Mouse (Mus musculus) heart, adult 8-10 months (tissue): ENCODE data around the gene Bmp2k. TPM values are rescaled to one million over a fixed set of nuclear protein-coding genes. Genes with fewer than 3 reads are reported as not detected.

Source experiments
- DNase-seq: peaks from one replicate; pipeline ENCODE4 v3.0.0; 2022; ENCODE audit warnings: low spot score
- total RNA-seq, 4 experiments: library from RNA; stranded (reverse); gene quantifications; 2 replicates each; pipeline ENCODE4 v1.2.4; 2022

Bmp2k gene
- total RNA-seq, 4 experiments from 2014 or later, result 6.3 to 6.9 (median 6.6) TPM

DNA sequence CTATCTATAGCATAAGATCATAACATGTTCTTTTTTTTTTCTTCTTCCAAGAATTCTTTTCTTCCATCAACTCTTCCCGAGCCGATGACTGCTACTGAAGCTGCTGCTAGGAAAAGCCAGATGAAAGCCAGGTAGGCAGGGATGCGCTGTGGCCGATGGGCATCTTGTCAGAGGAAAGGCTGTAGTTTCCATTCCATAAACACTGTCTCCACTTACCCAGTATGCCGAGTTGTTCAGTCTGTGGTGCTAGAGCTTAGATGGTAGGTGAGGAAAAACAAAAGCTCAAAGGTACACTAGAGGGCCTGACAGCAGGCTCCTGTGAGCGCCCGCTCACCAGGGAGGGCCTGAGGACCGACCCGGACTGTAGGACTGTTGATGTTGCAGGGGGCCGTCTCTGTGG lies 57.3 kb downstream of the Bmp2k start:
- no peak for DNase-seq

- peak; percentile 72 for DNase-seq
Measured at GRCm38 (mm10) chr5:97055511-97056068, 58.1 kb downstream of the Bmp2k start.

- DNase-seq, result no peak
Measured at GRCm38 (mm10) chr5:97056359-97056758, 58.9 kb downstream of the Bmp2k start.

DNA sequence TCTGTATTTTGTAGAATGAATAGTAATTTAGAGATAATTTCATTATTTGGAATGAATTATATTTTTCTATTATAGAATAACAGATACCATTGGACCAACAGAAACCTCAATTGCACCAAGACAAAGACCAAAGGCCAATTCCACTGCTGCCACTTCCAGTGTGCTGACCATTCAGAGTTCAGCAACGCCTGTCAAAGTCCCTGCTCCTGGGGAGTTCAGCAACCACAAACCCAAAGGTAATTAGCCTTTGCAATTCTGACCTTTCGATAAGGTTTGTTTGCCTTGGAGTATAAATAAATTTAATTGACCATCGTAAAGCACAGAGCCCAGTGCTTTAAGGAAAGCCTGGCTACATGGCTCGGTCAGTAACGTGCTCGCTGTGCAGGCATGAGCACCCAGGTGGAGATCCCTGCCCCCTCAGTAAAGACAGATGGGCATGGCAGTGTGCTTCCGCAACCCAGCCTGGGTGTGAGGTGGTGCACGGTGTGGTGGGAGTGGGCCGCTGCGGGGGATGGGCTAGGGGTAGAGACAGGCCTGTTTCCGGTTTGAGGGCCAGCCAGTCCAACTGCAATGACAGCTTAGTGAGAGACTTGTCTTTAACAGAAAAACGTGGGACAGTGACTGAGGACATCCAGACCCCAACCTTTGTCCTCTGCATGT lies 59.4 kb downstream of the Bmp2k start:
- DNase-seq, result no peak

DNA sequence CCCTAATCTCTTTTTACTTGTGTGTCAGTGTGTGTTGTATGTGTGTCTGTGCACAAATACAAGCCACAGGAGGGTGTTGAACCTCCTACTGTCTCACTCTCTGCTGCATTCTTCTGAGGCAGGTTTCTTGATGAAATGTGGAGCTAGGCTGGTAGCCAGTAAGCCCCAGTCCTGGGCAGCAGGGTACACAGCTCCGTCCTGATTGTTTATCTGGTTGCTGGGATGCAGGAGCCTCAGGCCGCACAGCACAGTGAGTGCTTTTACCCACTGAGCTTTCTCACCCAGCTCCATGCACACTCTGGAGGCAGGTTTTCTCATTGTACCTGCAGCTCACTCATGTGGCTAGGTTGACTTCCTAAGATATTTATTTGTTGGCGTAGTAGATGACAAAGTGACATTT lies 63.4 kb downstream of the Bmp2k start:
- DNase-seq, result no peak

DNA sequence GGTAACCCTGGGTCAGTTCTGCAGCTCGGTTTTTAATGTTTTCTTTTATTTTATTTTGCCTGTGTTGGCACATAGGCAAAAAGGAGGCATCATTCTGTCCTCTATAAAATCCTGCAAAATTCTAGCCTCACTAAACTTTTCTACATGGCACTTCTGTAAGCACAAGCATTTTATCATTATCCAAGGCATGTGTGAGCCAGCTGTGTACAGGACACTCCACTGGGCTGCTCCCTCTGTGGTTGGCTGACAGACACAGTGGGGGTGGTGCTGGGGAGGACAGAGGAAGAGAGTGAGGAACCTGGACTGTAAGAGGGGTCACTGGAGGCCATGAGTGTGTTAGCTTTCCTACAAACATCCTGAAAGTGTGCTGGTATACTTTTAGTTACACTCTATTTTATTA lies 64.6 kb downstream of the Bmp2k start:
- no peak for DNase-seq

DNA sequence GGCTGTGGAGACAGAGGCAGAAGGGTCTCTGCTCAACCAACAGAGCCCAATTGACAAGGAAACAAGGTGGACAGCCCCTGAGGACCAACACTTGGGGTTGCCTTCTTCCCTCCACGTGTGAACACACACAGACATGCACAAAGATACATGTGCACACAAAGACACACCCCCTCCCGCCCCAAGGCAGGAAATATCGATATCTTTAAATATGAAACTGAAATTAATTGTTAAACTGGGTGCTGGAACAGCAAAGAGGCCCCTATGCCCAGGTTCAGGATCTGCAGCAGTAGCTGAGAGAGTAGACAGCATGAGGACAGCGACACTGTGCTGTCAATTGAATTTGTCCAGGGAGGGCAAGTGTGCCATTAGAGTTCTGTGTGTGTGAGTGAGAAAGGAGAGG lies 68.3 kb downstream of the Bmp2k start:
- DNase-seq, result no peak

DNA sequence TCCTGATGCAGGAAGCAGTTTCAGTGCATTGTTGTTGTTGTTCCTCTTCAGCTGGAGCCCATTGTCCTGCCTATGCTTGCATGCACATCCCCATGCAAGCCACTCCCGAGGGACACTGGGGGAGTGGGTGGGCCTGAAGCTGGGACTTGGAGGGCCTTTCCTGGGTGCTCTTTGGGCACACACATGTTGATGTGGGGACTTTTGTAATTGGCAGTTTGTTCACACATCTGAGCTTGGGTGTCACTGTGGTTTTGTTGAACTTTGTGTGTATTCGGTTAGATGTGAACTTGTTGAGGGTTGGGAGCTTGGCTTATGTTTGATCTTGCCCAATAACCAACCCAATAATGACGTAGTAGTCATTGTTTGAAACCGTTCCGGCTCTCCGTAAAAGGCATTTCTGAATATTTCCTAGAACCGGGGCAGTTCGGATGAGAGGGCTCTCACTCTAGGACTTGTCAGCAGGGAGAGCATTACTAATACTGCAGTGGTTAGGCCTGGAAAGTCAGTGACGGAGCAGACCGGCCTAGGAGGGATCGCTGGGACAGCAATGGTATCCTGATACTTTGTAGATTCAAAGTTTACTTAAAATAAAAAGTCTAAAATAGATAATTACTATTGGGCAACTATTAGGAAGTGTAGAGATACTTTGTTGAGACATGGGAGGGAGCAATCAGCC lies 78.1 kb downstream of the Bmp2k start:
- DNase-seq, result no peak

GRCm38 (mm10) chr5:97076167-97076566 lies 78.7 kb downstream of the Bmp2k start:
- DNase-seq, result no peak

DNA sequence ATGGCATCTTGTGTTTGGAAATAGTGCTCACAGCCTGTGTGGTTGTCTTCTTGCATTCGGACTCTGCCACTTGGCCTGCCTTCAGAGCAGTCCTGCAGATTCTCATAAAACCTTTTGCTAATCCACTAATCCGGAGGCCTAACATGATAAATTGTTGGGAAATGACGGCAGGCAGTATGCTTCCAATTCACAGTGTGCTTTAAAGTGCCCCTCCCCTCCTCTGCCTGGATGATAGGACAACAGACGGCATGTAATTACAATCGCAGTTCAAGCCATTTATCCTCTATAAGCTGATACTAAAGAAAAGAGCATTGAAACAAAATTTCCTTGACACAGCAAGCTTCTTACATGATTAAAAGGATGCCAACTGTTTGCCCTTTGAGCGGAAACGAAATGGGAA lies 80.2 kb downstream of the Bmp2k start:
- no peak for DNase-seq

DNA sequence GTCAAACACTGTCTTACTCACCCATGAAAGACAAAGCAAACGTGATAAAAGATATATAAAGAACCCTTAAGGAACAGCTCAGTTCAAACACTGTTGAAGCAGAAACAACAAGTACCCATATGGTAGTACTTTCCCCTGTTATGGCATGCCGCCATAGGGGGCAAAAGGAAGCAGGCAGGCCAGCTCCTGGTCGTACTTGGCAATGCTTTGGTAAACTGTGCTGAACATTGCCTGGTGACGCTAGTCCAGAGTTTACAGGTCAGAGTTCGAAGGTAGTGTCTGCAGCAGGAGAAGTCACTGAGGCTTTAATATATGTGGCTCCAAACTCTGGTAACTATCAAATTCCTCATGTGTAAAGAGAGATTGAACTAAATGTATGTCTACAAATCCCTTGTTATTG lies 81.2 kb downstream of the Bmp2k start:
- no peak for DNase-seq

DNA sequence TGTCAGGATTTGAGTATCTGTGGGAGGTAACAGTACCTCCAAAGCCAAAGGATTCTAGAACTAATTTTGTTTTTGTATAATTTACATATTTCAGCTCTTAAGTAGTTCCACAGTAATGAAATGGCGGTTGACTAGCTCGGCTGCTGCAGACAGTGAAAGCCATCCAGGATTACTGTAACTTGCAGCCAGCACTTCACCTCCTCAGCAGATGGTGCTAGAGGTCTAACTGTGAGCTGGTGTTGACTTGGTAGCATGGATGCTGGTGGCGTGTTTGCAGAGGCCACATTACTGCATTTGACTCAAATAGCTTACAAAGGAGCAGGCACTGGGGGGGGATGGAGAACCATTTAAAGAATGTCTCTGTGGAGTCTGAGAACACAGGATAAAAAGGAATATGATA lies 84.0 kb downstream of the Bmp2k start:
- peak; percentile 5 for DNase-seq

DNA sequence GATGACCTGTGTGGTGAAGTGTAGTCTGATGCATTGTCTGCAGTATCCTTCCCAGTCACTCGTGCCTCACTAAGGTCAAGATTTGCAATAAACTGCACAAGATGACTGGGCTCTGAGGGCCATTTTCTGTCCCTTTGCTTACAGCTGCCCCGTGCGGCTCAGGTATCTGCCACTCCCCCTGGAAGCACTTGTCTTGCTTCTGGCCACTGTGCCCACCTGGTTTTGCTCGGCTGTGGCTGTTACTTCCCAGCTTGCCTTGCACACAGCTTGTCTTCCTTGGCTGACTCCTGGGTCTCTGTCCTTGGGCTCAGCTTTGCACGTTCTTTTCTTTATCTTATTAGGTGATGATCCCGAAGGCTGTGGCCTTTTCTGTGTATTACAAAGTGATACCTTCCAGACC lies 86.2 kb downstream of the Bmp2k start:
- DNase-seq, result no peak

DNA sequence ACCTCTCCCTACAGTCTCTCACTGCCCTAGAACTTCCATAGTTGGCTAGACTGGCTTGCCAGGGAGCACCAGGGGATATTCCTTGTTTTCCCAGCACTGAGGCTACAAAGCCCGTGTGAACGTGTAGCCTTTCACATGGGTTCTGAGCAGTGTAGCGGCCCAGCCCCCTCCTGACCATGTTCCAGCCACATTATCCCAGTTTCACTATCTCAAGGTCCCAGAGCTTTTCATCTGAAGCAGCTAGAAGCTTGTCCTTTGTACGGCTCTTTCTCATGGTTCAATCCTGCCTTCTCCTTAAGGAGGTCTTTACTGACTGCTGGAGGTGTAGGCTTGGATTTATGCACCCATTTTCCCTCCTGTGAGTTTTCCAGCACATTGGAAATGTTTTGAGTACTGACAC lies 87.1 kb downstream of the Bmp2k start:
- no peak for DNase-seq

GRCm38 (mm10) chr5:97085071-97085470 lies 87.6 kb downstream of the Bmp2k start:
- no peak for DNase-seq

DNA sequence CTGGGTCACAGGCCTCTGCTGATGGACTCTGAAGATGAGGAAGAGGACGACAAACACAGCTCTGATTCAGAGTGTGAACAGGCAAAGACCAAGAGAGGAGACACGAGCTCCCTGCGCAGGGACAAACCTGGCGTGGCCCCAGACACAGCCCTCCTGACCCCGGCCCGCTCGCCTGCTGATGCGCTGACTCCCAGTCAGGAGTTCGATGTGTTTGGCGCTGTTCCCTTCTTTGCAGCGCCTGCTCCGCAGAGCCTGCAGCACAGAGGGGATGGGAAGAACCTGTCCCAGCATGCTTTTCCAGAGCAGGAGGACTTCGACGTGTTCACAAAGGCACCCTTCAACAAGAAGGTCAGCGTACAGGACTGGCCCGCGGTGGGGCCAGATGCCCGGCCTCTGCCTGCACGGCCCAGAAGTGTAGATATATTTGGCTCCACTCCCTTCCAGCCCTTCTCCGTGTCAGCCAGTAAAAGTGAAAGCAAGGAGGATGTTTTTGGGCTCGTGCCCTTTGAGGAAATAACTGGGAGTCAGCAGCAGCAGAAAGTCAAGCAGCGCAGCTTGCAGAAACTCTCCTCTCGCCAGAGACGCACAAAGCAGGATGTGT lies 89.6 kb downstream of the Bmp2k start:
- peak; percentile 55 for DNase-seq

DNA sequence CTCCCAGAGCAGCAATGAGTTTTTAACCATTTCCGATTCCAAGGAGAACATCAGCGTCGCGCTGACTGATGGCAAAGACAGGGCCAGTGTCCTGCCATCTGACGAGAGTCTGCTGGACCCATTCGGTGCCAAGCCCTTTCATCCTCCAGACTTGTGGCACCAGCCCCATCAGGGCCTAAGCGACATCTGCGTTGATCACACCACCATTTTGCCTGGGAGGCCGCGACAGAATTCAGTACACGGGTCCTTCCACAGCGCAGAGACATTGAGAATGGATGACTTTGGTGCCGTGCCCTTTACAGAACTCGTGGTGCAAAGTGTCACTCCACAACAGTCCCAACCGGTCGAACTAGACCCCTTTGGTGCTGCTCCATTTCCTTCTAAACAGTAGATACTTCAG lies 90.3 kb downstream of the Bmp2k start:
- no peak for DNase-seq

GRCm38 (mm10) chr5:97088231-97088630 lies 90.7 kb downstream of the Bmp2k start:
- DNase-seq, result no peak

DNA sequence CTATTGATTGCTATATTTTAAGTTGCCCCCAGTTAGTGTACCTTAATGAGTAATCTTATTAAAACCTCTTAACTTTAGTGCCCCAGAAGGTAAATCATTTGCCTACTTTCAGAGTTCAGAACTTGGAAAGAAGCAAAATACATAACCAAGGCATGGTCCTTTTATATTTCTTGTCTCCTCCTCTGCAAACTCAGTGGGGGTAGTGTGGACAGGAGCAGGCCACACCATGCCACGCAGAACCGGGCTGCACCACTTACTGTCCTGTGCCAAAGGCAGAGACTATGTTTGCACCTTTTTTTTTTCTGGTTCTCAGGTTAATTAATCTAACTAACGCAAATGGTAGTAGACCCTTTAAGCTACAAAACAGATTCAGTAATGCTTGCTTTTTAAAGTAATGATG lies 91.9 kb downstream of the Bmp2k start:
- DNase-seq, result no peak

- no peak for DNase-seq
Measured at GRCm38 (mm10) chr5:97090034-97090784, 92.7 kb downstream of the Bmp2k start.

GRCm38 (mm10) chr5:97092970-97093369 lies 95.5 kb downstream of the Bmp2k start:
- no peak for DNase-seq

DNA sequence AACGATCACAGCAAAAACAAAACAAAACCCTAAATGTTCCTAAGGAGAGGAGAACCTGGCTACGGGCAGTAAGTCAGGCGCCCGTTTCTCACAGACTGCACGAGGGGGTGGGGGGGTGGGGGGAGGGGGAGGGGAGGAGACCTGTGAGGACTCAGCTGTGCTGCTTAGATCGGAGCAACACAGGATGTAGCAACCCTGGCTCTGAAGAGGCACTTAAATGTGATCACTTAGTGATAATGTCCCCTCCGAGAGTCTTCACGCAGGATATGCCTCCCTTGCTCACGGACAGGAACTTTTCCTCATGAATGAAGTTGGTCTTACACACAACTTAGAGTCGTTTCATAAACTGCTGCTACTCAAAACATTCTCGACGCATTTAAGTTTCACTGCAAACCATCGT lies 97.8 kb downstream of the Bmp2k start:
- no peak for DNase-seq
